ENCODE assay signal across 8 mouse cellular contexts in the genomic region with DNA sequence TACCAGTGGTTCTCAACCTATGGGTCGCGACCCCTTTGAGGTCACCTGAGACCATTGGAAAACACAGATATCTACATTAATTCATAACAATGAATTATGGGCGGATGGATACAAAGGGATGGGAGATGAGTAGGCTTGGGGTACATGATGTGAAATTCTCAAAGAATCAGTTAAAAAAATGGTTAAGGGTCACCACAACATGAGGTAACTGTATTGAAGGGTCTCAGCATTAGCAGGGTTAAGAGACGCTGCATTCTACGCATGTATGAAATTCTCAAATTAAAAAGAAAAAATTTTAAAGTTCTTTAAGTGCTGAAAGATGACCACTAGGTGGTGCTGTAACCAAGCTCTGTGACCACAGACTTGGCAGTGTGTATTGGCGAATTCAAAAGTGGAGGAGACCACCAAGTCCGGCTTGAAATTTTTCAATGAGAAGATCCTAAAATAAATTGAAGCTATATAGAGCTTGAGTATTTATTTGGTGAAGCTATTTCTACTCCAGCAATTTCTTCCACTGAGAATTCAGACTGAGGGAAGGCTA. TPM values are rescaled to one million over a fixed set of nuclear protein-coding genes. Genes with fewer than 3 reads are reported as not detected.
DNase-seq lines count a peak whose midpoint lies in the region; ATAC-seq lines count a peak whose summit lies in the region.

No protein-coding gene starts in this region.

- no peaks in the 10 kb centered on the region for H3K36me3 ChIP-seq in forebrain, embryonic 14.5 days (ENCODE audit: control insufficient read depth, insufficient read depth, low read length)
- H3K36me3 ChIP-seq in forebrain, embryonic 10.5 days (replicated peaks): no peaks in the 10 kb centered on the region
- H3K36me3 ChIP-seq in midbrain, embryonic 10.5 days: no peaks in the 10 kb centered on the region
- H3K36me3 ChIP-seq in midbrain, embryonic 16.5 days (ENCODE audit: control insufficient read depth, insufficient read depth, low read length): no peaks in the 10 kb centered on the region
- no peaks in the 10 kb centered on the region for H3K36me3 ChIP-seq in hindbrain, embryonic 15.5 days

- H3K4me2 ChIP-seq in forebrain, embryonic 14.5 days (ENCODE audit: low read length): no peak overlapping the region
- no peak overlapping the region for H3K4me2 ChIP-seq in midbrain, embryonic 16.5 days (ENCODE audit: low read length)
- H3K4me2 ChIP-seq in hindbrain, embryonic 15.5 days: no peak overlapping the region

- H3K27ac ChIP-seq in forebrain, embryonic 14.5 days (ENCODE audit: low read depth, low read length): no peak overlapping the region
- H3K27ac ChIP-seq in forebrain, embryonic 10.5 days: no peak overlapping the region
- H3K27ac ChIP-seq in midbrain, embryonic 10.5 days (replicated peaks): no peak overlapping the region
- H3K27ac ChIP-seq in midbrain, embryonic 16.5 days (ENCODE audit: low read length): no peak overlapping the region
- H3K27ac ChIP-seq in hindbrain, embryonic 15.5 days (replicated peaks): no peak overlapping the region

- no peaks in the 10 kb centered on the region for H3K4me1 ChIP-seq in forebrain, embryonic 14.5 days (ENCODE audit: control insufficient read depth, insufficient read depth, low read length)
- H3K4me1 ChIP-seq in forebrain, embryonic 10.5 days: peaks cover 7% of the 10 kb centered on the region
- H3K4me1 ChIP-seq in midbrain, embryonic 10.5 days: peaks cover 4% of the 10 kb centered on the region; the same call in 1 of the 2 replicates
- H3K4me1 ChIP-seq in midbrain, embryonic 16.5 days (ENCODE audit: control insufficient read depth, insufficient read depth, low read length): no peaks in the 10 kb centered on the region
- H3K4me1 ChIP-seq in hindbrain, embryonic 15.5 days (replicated peaks): no peaks in the 10 kb centered on the region

- no peak overlapping the region for H3K9ac ChIP-seq in forebrain, embryonic 14.5 days (ENCODE audit: low read length)
- no peak overlapping the region for H3K9ac ChIP-seq in midbrain, embryonic 16.5 days (ENCODE audit: low read depth, low read length)
- no peak overlapping the region for H3K9ac ChIP-seq in hindbrain, embryonic 15.5 days

- DNase-seq in forebrain, embryonic 14.5 days (ENCODE audit: low spot score): peak; percentile 84
- DNase-seq in forebrain, embryonic 10.5 days (ENCODE audit: extremely low spot score, low spot score): no peak
- peak; percentile 14 for DNase-seq in midbrain, embryonic 10.5 days (ENCODE audit: low spot score)
- peak; percentile 71 for DNase-seq in c-Kit-positive CD71-negative TER-119-negative erythroid progenitor cells, embryonic 14.5 days (ENCODE audit: low read depth)
- DNase-seq in testis, postnatal 14 days (ENCODE audit: low spot score): no peak

- H3K27me3 ChIP-seq in forebrain, embryonic 14.5 days (replicated peaks; ENCODE audit: control insufficient read depth, insufficient read depth, low read length): no peaks in the 10 kb centered on the region
- H3K27me3 ChIP-seq in forebrain, embryonic 10.5 days (ENCODE audit: poor library complexity, severe bottlenecking): peaks cover 9% of the 10 kb centered on the region; the same call in 1 of the 2 replicates
- peaks cover 14% of the 10 kb centered on the region for H3K27me3 ChIP-seq in midbrain, embryonic 10.5 days (ENCODE audit: low read depth, poor library complexity, severe bottlenecking)
- H3K27me3 ChIP-seq in midbrain, embryonic 16.5 days (ENCODE audit: control insufficient read depth, insufficient read depth, low read depth, low read length): no peaks in the 10 kb centered on the region
- 0 out of 2 replicates have a peak, but pooled peaks cover 9% of the 10 kb centered on the region for H3K27me3 ChIP-seq in hindbrain, embryonic 15.5 days

- no peaks in the 10 kb centered on the region for H3K9me3 ChIP-seq in forebrain, embryonic 14.5 days (replicated peaks; ENCODE audit: control insufficient read depth, low read length)
- H3K9me3 ChIP-seq in forebrain, embryonic 10.5 days: no peaks in the 10 kb centered on the region
- no peaks in the 10 kb centered on the region for H3K9me3 ChIP-seq in midbrain, embryonic 10.5 days (replicated peaks)
- H3K9me3 ChIP-seq in midbrain, embryonic 16.5 days (replicated peaks; ENCODE audit: control insufficient read depth, low read length, poor library complexity, severe bottlenecking): no peaks in the 10 kb centered on the region
- H3K9me3 ChIP-seq in hindbrain, embryonic 15.5 days: no peaks in the 10 kb centered on the region

- ATAC-seq in forebrain, embryonic 14.5 days: no peak
- ATAC-seq in midbrain, embryonic 16.5 days: no peak; the same call in 1 of the 2 replicates
- peak; percentile 65; the same call in 1 of the 2 replicates for ATAC-seq in hindbrain, embryonic 15.5 days (ENCODE audit: low FRiP score, low read depth)
- ATAC-seq in megakaryocyte-erythroid progenitor cell, adult 5-6 weeks (replicated peaks; ENCODE audit: low FRiP score, low TSS enrichment, poor library complexity, severe bottlenecking): 0 out of 2 replicates have a peak, but pooled peaks have one; percentile 27

- no peak overlapping the region for H3K4me3 ChIP-seq in forebrain, embryonic 14.5 days (ENCODE audit: low read depth, low read length)
- H3K4me3 ChIP-seq in forebrain, embryonic 10.5 days: no peak overlapping the region
- no peak overlapping the region for H3K4me3 ChIP-seq in midbrain, embryonic 10.5 days
- no peak overlapping the region for H3K4me3 ChIP-seq in midbrain, embryonic 16.5 days (ENCODE audit: low read depth, low read length)
- H3K4me3 ChIP-seq in hindbrain, embryonic 15.5 days: no peak overlapping the region

- WGBS in forebrain, embryonic 14.5 days: 45% methylated on average over 7 of the region's 7 CpGs
- 53% methylated on average over 7 of the region's 7 CpGs for WGBS in forebrain, embryonic 10.5 days
- 53% methylated on average over 7 of the region's 7 CpGs for WGBS in midbrain, embryonic 10.5 days
- 37% methylated on average over 7 of the region's 7 CpGs for WGBS in midbrain, embryonic 16.5 days
- 40% methylated on average over 7 of the region's 7 CpGs for WGBS in hindbrain, embryonic 15.5 days

RNA-seq across cellular contexts. Expression of a gene that starts 20.2 kb away (rescaled TPM):
- polyA plus RNA-seq in forebrain, embryonic 14.5 days (2014; fragmentation: Nextera tagmentation; extraction: Ambion mirVana): 23.2 and 29.9 TPM in 2 replicates
- polyA plus RNA-seq in forebrain, embryonic 10.5 days (2016; fragmentation: Nextera tagmentation; extraction: Ambion mirVana): 9.3 and 9.6 TPM in 2 replicates
- polyA plus RNA-seq in midbrain, embryonic 10.5 days (2016; fragmentation: Nextera tagmentation; extraction: Ambion mirVana): 7.6 and 7.9 TPM in 2 replicates
- polyA plus RNA-seq in midbrain, embryonic 16.5 days (2015; fragmentation: Nextera tagmentation; extraction: Ambion mirVana): 26.0 and 27.8 TPM in 2 replicates
- 19.2 and 19.8 TPM in 2 replicates for polyA plus RNA-seq in hindbrain, embryonic 15.5 days (2015; fragmentation: Nextera tagmentation; extraction: Ambion mirVana)
- 46.9 and 49.2 TPM in 2 replicates for total RNA-seq in megakaryocyte-erythroid progenitor cell, adult 5-6 weeks (2014; fragmentation: Nextera tagmentation)
- total RNA-seq in megakaryocyte-erythroid progenitor cell, adult 5-6 weeks (2017): 104 and 109 TPM in 2 replicates

Comparison
In these comparisons a context has a peak if more than half of its experiments do, and no peak if none do; other contexts are left out.
1. DNase-seq: peak in forebrain, embryonic 14.5 days (single experiment), midbrain, embryonic 10.5 days (single experiment) and c-Kit-positive CD71-negative TER-119-negative erythroid progenitor cells, embryonic 14.5 days (single experiment); none in forebrain, embryonic 10.5 days (single experiment) and testis, postnatal 14 days (single experiment).
2. ATAC-seq: peak in hindbrain, embryonic 15.5 days (single experiment) and megakaryocyte-erythroid progenitor cell, adult 5-6 weeks (single experiment); none in forebrain, embryonic 14.5 days (single experiment) and midbrain, embryonic 16.5 days (single experiment).